Mouse (Mus musculus) embryonic facial prominence, embryonic 14.5 days (tissue): ENCODE data around the gene Inha. TPM values are rescaled to one million over a fixed set of nuclear protein-coding genes. Genes with fewer than 3 reads are reported as not detected.
A peak's percentile ranks its signal among the peaks of the same experiment; 100 is the strongest.

Experiments used
- ATAC-seq: fragments of 200-750 bp; cut with Nextera tagmentation; 2 replicates; pipeline ENCODE4 v1.8.0; 2017; ENCODE audit warnings: low read depth, moderate number of reproducible peaks, moderate TSS enrichment
- DNase-seq: peaks from one replicate; pipeline ENCODE4 v3.0.0-alpha.2; 2015; ENCODE audit warnings: low spot score
- H3K27ac ChIP-seq: fragments of 300-500 bp; sonication (generic); replicated peaks from 2 replicates; pipeline ENCODE4 v1.5.1; 2014; ENCODE audit warnings: low read depth, mild to moderate bottlenecking, low read length, moderate library complexity
- H3K27me3 ChIP-seq: fragments of 300-500 bp; sonication (generic); replicated peaks from 2 replicates; pipeline ENCODE4 v1.6.1; 2014; ENCODE audit warnings: low read length; ENCODE audit not compliant: control insufficient read depth, insufficient read depth
- H3K36me3 ChIP-seq: fragments of 300-500 bp; sonication (generic); 2 replicates; pipeline ENCODE4 v1.6.1; 2014; ENCODE audit warnings: low read length, mixed read lengths; ENCODE audit not compliant: control insufficient read depth, insufficient read depth
- H3K4me1 ChIP-seq: fragments of 300-500 bp; sonication (generic); 2 replicates; pipeline ENCODE4 v1.6.1; 2014; ENCODE audit warnings: antibody characterized with exemption, low read length; ENCODE audit not compliant: control insufficient read depth, insufficient read depth
- H3K4me2 ChIP-seq: fragments of 300-500 bp; sonication (generic); 2 replicates; pipeline ENCODE4 v1.6.1; 2014; ENCODE audit warnings: low read depth, mild to moderate bottlenecking, low read length, moderate library complexity, mixed read lengths
- H3K4me3 ChIP-seq: fragments of 300-500 bp; sonication (generic); 2 replicates; pipeline ENCODE4 v1.5.1; 2014; ENCODE audit warnings: low read depth, mild to moderate bottlenecking, low read length
- H3K9ac ChIP-seq: fragments of 300-500 bp; sonication (generic); 2 replicates; pipeline ENCODE4 v1.6.1; 2014; ENCODE audit warnings: low read depth, mild to moderate bottlenecking, low read length, moderate library complexity, mixed read lengths
- H3K9me3 ChIP-seq: fragments of 300-500 bp; sonication (generic); 2 replicates; pipeline ENCODE4 v1.6.1; 2016; ENCODE audit warnings: low read length; ENCODE audit not compliant: control insufficient read depth
- WGBS: fragments of 180-500 bp; shearing (Covaris S2); extraction: QIAGEN DNeasy Blood & Tissue Kit; methylation state at CpG from one replicate; pipeline ENCODE4 v1.1.7; 2014; 5-methylcytosine and 5-hydroxymethylcytosine counted together
- polyA plus RNA-seq: library from polyadenylated mRNA; unstranded; fragments of >200 nt; fragmentation: Nextera tagmentation; extraction: Ambion mirVana; gene quantifications from 2 replicates; pipeline ENCODE4 v1.2.1, GENCODE M21; 2014

The Inha gene
- polyA plus RNA-seq, 1 experiment from 2014 or later = 5.9 TPM

DNA sequence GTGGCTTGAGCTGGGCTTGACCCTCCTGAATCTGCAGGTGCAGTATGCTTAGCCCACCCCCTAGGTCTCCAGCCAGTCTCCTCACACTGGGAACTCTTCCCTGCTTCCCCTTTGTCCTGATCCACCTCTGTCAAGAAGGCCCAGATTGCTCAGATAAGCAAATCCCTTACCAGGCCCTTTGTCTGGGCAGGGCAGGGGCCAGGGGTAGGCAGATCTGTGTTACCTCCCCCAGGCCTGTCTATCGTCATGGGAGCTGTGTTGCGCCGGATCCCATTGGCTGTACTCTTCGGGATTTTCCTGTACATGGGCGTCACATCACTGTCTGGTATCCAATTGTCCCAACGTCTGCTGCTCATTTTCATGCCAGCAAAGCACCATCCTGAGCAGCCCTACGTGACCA is 50.2 kb downstream of the Inha start:
- 92% methylated on average over 7 of the region's 7 CpGs for WGBS

GRCm38 (mm10) chr1:75558388-75559178 is 51.7 kb downstream of the Inha start:
- Histone ChIP-seq H3K9ac (peak overlapping the region; percentile 31; the same call in 1 of the 2 replicates), H3K4me1 (peaks cover 14% of the 10 kb centered on the region), H3K4me2 (0 out of 2 replicates have a peak overlapping the region, but pooled peaks have one; percentile 48), H3K27me3 (no peaks in the 10 kb centered on the region), H3K9me3 (peaks cover 4% of the 10 kb centered on the region; the same call in 1 of the 2 replicates), H3K36me3 (peaks cover 42% of the 10 kb centered on the region), H3K4me3 (no peak overlapping the region), H3K27ac (peak overlapping the region; percentile 84)
- DNase-seq (no peak), ATAC-seq (no peak)
- WGBS = 87% methylated on average over 17 of the region's 18 CpGs

More for the DNA sequence above, 50.2 kb downstream of the Inha start:
- H3K4me1 ChIP-seq = peaks cover 14% of the 10 kb centered on the region
- H3K9ac ChIP-seq = no peak overlapping the region
- ATAC-seq (no peak), DNase-seq (no peak)
- H3K27me3 ChIP-seq = no peaks in the 10 kb centered on the region
- H3K4me2 ChIP-seq = no peak overlapping the region
- H3K36me3 ChIP-seq = peaks cover 52% of the 10 kb centered on the region
- no peaks in the 10 kb centered on the region for H3K9me3 ChIP-seq
- no peak overlapping the region for H3K4me3 ChIP-seq
- no peak overlapping the region for H3K27ac ChIP-seq

- Histone ChIP-seq H3K27ac (peak overlapping the region; percentile 84), H3K4me2 (peak overlapping the region; percentile 48), H3K27me3 (no peaks in the 10 kb centered on the region), H3K4me3 (no peak overlapping the region; the same call in 1 of the 2 replicates), H3K9me3 (peaks cover 4% of the 10 kb centered on the region; the same call in 1 of the 2 replicates), H3K9ac (peak overlapping the region; percentile 34), H3K4me1 (peaks cover 14% of the 10 kb centered on the region), H3K36me3 (peaks cover 37% of the 10 kb centered on the region)
- DNase-seq (peak; percentile 97), ATAC-seq (peak; percentile 97)
- WGBS = 2% methylated on average over 16 of the region's 17 CpGs
Observed at GRCm38 (mm10) chr1:75559212-75559925, 52.5 kb downstream of the Inha start.

Other genes starting within 250 kb of the Inha start
- 2.0 and 2.9 TPM in 2 replicates for gene Ptprn, start 242.6 kb upstream of the Inha start, polyA plus RNA-seq
- gene Resp18, start 228.7 kb upstream of the Inha start, polyA plus RNA-seq = 6.0 and 6.9 TPM in 2 replicates
- 115 and 128 TPM in 2 replicates for gene Dnpep, start 189.1 kb upstream of the Inha start, polyA plus RNA-seq
- gene Des, start 146.7 kb upstream of the Inha start, polyA plus RNA-seq = 159 and 218 TPM in 2 replicates
- gene Speg, start 131.8 kb upstream of the Inha start, polyA plus RNA-seq = 20.2 and 20.3 TPM in 2 replicates
- gene Gmppa, start 71.1 kb upstream of the Inha start, polyA plus RNA-seq = 74.2 and 82.9 TPM in 2 replicates
- gene Asic4, start 56.6 kb upstream of the Inha start, polyA plus RNA-seq = 0.16 and 0.18 TPM in 2 replicates
- gene Chpf, start 27.8 kb upstream of the Inha start, polyA plus RNA-seq = 65.1 and 66.0 TPM in 2 replicates
- gene Tmem198, start 27.5 kb upstream of the Inha start, polyA plus RNA-seq = 1.3 and 1.6 TPM in 2 replicates
- gene Obsl1, start 625 bp upstream of the Inha start, polyA plus RNA-seq = 98.7 and 102 TPM in 2 replicates
- 13.1 and 15.3 TPM in 2 replicates for gene Stk11ip, start 14.5 kb downstream of the Inha start, polyA plus RNA-seq
- gene Slc4a3, start 39.2 kb downstream of the Inha start, polyA plus RNA-seq = 12.0 and 18.5 TPM in 2 replicates